Mouse (Mus musculus) NIH3T3 (cell line): ENCODE results near the gene Tarsl2.

Experiments used
- DNase-seq: peaks from one replicate; pipeline ENCODE4 v3.0.0-alpha.2; 2012; ENCODE audit warnings: low read depth

Gene Tarsl2

GRCm38 (mm10) chr7:65644643-65645351 lies at the start of gene Tarsl2:
Gene Tarsl2 (plus strand): TSS chr7:65644898.
- peak; percentile 96 for DNase-seq

GRCm38 (mm10) chr7:65606124-65606523 lies 38.6 kb upstream of the Tarsl2 start:
- no peak for DNase-seq

GRCm38 (mm10) chr7:65607003-65607402 lies 37.7 kb upstream of the Tarsl2 start:
- DNase-seq, result no peak

- peak; percentile 71 for DNase-seq
These were observed 34.5 kb upstream of the Tarsl2 start for GRCm38 (mm10) chr7:65610171-65610570.

GRCm38 (mm10) chr7:65610673-65611072 lies 34.0 kb upstream of the Tarsl2 start:
- no peak for DNase-seq

- peak; percentile 74 for DNase-seq
These were observed 33.4 kb upstream of the Tarsl2 start for GRCm38 (mm10) chr7:65611298-65611697.

GRCm38 (mm10) chr7:65613723-65614122 lies 31.0 kb upstream of the Tarsl2 start:
- no peak for DNase-seq

- peak; percentile 44 for DNase-seq
These were observed 25.9 kb upstream of the Tarsl2 start for GRCm38 (mm10) chr7:65618751-65619150.

- DNase-seq, result no peak
These were observed 24.0 kb upstream of the Tarsl2 start for GRCm38 (mm10) chr7:65620746-65621145.

GRCm38 (mm10) chr7:65623330-65623729 lies 21.4 kb upstream of the Tarsl2 start:
- peak; percentile 7 for DNase-seq

GRCm38 (mm10) chr7:65625528-65625927 lies 19.2 kb upstream of the Tarsl2 start:
- no peak for DNase-seq

- DNase-seq, result no peak
These were observed 14.9 kb upstream of the Tarsl2 start for GRCm38 (mm10) chr7:65629846-65630245.

GRCm38 (mm10) chr7:65630661-65631060 lies 14.0 kb upstream of the Tarsl2 start:
- no peak for DNase-seq

- DNase-seq, result no peak
These were observed 8.9 kb upstream of the Tarsl2 start for GRCm38 (mm10) chr7:65635831-65636230.

GRCm38 (mm10) chr7:65636356-65636880 lies 8.3 kb upstream of the Tarsl2 start:
- DNase-seq, result no peak

- DNase-seq, result peak; percentile 7
These were observed 6.4 kb upstream of the Tarsl2 start for GRCm38 (mm10) chr7:65638170-65638770.

- no peak for DNase-seq
These were observed 4.8 kb upstream of the Tarsl2 start for GRCm38 (mm10) chr7:65639821-65640382.

- DNase-seq, result no peak
These were observed 4.0 kb upstream of the Tarsl2 start for GRCm38 (mm10) chr7:65640672-65641071.

- peak; percentile 43 for DNase-seq
These were observed 2.1 kb upstream of the Tarsl2 start for GRCm38 (mm10) chr7:65642371-65643304.

- peak; percentile 18 for DNase-seq
These were observed 757 bp upstream of the Tarsl2 start for GRCm38 (mm10) chr7:65643861-65644421.

- no peak for DNase-seq
These were observed 1.3 kb downstream of the Tarsl2 start for GRCm38 (mm10) chr7:65645996-65646395.

GRCm38 (mm10) chr7:65650662-65651061 lies 6.0 kb downstream of the Tarsl2 start:
- no peak for DNase-seq
